Mouse (Mus musculus) lung, postnatal 0 days (tissue): Measurements from ENCODE around the gene Pstpip1.

Experiments
- CTCF ChIP-seq: IDR thresholded peaks from 2 replicates; pipeline ENCODE4 v1.5.1; 2016; ENCODE audit warnings: antibody characterized with exemption, mild to moderate bottlenecking
- EP300 ChIP-seq: IDR thresholded peaks from 2 replicates; pipeline ENCODE4 v1.6.1; 2016; ENCODE audit warnings: antibody characterized with exemption, mild to moderate bottlenecking, control low read depth

DNA sequence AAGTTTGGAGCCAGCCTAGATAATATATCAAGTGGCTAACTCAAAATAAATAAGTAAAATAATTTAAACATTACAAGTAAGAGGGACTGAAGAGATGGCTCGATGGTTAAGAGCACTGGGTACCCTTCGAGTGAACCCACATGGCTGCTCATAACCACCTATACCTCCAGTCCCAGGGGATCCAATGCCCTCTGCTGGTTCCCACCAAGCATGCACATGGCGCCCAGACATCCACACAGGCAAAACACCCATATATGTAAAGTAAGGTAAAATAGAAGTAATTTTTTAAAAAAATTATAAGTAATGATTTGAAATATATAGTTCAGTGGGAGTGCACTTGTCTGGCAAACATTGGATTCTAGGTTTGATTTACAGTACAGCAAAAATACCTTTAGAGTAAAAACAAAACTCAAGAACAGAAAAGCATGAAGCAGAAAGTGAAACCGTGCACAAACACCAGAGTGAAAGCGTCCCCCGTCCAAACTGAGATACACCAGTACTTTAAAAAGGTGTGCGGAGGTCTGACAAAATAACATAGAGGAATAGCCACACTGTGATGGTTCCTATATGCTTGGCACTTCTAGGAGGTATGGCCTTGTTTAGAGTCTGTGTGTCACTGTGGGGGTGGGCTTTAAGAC, 54.7 kb downstream of the Pstpip1 start:
- TF ChIP-seq EP300 (no peak), CTCF (peak; percentile 14; the same call in 1 of the 2 replicates)
